16 mouse cellular contexts compared by ENCODE assay signal in genomic region chr5:111561301-111561700, GRCm38 (mm10).
DNase-seq lines count a peak whose midpoint lies in the region.
"Had no signal": no experiment of that assay in that cellular context is flagged by ENCODE, and none has a peak within 500 bp of the region (broad histone marks: within the 10 kb centered on the region; RNA-seq: fewer than 3 reads in every experiment).

No protein-coding gene starts in this region.

- DNase-seq in embryo, embryonic 10 days (ENCODE audit: low spot score): peak; percentile 16
- no peak for DNase-seq in embryo, embryonic 10.5 days (ENCODE audit: low spot score)
- peak; percentile 22 for DNase-seq in CD4-positive helper T cell, adult 2 months (ENCODE audit: low read depth, low spot score)
- peak; percentile 8 for DNase-seq in induced T-regulatory cell, adult 2 months (ENCODE audit: low read depth)
- DNase-seq in thymus, postnatal 25 days: peak; percentile 44
- DNase-seq in kidney, postnatal 36 days: no peak
- DNase-seq in urinary bladder, postnatal 10 days (ENCODE audit: low spot score): no peak
- DNase-seq: adrenal gland, adult 8-10 months; cerebellum, adult 11-12 months; cerebellum, postnatal 14 days; forebrain, postnatal 0 days; gastrocnemius, postnatal 25 days; kidney, adult 9 months; kidney, postnatal 14 days; liver; lung, postnatal 4 days had no signal

Comparison
In these comparisons a context has a peak if more than half of its experiments do, and no peak if none do; other contexts are left out.
1. DNase-seq: peak in embryo, embryonic 10 days (single experiment), CD4-positive helper T cell, adult 2 months (single experiment), induced T-regulatory cell, adult 2 months (single experiment) and thymus, postnatal 25 days (single experiment); none in embryo, embryonic 10.5 days (single experiment), kidney, postnatal 36 days (0 of 2) and urinary bladder, postnatal 10 days (single experiment).